Mouse (Mus musculus): Measurements from ENCODE around the gene 2310057M21Rik. TPM values are rescaled to one million over a fixed set of nuclear protein-coding genes. Genes with fewer than 3 reads are reported as not detected.

Gene 2310057M21Rik
- polyA plus RNA-seq, 1 experiment from 2014 or later: 23.8 TPM

- H3K4me3 ChIP-seq (ENCODE audit: low read depth, low read length): no peak within 1 kb of the TSS
- H3K9ac ChIP-seq (ENCODE audit: low read length): no peak within 1 kb of the TSS
- no peaks in the 10 kb centered on the region for H3K4me1 ChIP-seq (replicated peaks; ENCODE audit: control insufficient read depth, insufficient read depth, low read length)
- no peak within 1 kb of the TSS for H3K4me2 ChIP-seq (ENCODE audit: low read length)
- no peaks in the 10 kb centered on the region for H3K36me3 ChIP-seq (ENCODE audit: control insufficient read depth, insufficient read depth, low read length)
- 50% methylated on average over 1 of the region's 1 CpGs for WGBS
- H3K9me3 ChIP-seq (ENCODE audit: control insufficient read depth, low read length): no peaks in the 10 kb centered on the region
- H3K27me3 ChIP-seq (replicated peaks; ENCODE audit: control insufficient read depth, insufficient read depth, low read length): no peaks in the 10 kb centered on the region
- no peak for ATAC-seq (replicated peaks; ENCODE audit: low FRiP score, low TSS enrichment, low read depth)
- H3K27ac ChIP-seq (ENCODE audit: low read depth): no peak within 1 kb of the TSS
- no peak for DNase-seq (ENCODE audit: low spot score)
Measured at GRCm38 (mm10) chr7:131333564-131333963, 29.0 kb downstream of the 2310057M21Rik start, which contains the start of gene Fam24a. TSS of gene Fam24a (plus strand) at chr7:131333864.

GRCm38 (mm10) chr7:131331688-131332087 lies 30.9 kb downstream of the 2310057M21Rik start:
- DNase-seq (ENCODE audit: low spot score): no peak
- 69% methylated on average over 2 of the region's 2 CpGs for WGBS
- H3K9me3 ChIP-seq (ENCODE audit: control insufficient read depth, low read length): no peaks in the 10 kb centered on the region
- no peak overlapping the region for H3K4me3 ChIP-seq (ENCODE audit: low read depth, low read length)
- H3K27me3 ChIP-seq (replicated peaks; ENCODE audit: control insufficient read depth, insufficient read depth, low read length): no peaks in the 10 kb centered on the region
- H3K4me1 ChIP-seq (replicated peaks; ENCODE audit: control insufficient read depth, insufficient read depth, low read length): no peaks in the 10 kb centered on the region
- H3K4me2 ChIP-seq (ENCODE audit: low read length): no peak overlapping the region
- H3K36me3 ChIP-seq (ENCODE audit: control insufficient read depth, insufficient read depth, low read length): no peaks in the 10 kb centered on the region
- ATAC-seq (replicated peaks; ENCODE audit: low FRiP score, low TSS enrichment, low read depth): no peak
- H3K9ac ChIP-seq (ENCODE audit: low read length): no peak overlapping the region
- no peak overlapping the region for H3K27ac ChIP-seq (ENCODE audit: low read depth)

- no peak within 1 kb of the TSS for H3K4me2 ChIP-seq (ENCODE audit: low read length)
- no peak within 1 kb of the TSS for H3K27ac ChIP-seq (ENCODE audit: low read depth)
- no peak for ATAC-seq (replicated peaks; ENCODE audit: low FRiP score, low TSS enrichment, low read depth)
- DNase-seq (ENCODE audit: low spot score): no peak
- H3K4me1 ChIP-seq (replicated peaks; ENCODE audit: control insufficient read depth, insufficient read depth, low read length): no peaks in the 10 kb centered on the region
- no peaks in the 10 kb centered on the region for H3K27me3 ChIP-seq (replicated peaks; ENCODE audit: control insufficient read depth, insufficient read depth, low read length)
- H3K9me3 ChIP-seq (ENCODE audit: control insufficient read depth, low read length): no peaks in the 10 kb centered on the region
- no peak within 1 kb of the TSS for H3K9ac ChIP-seq (ENCODE audit: low read length)
- WGBS: 88% methylated on average over 5 of the region's 5 CpGs
- H3K4me3 ChIP-seq (ENCODE audit: low read depth, low read length): no peak within 1 kb of the TSS
- no peaks in the 10 kb centered on the region for H3K36me3 ChIP-seq (ENCODE audit: control insufficient read depth, insufficient read depth, low read length)
Measured at GRCm38 (mm10) chr7:131329416-131329815, 33.1 kb downstream of the 2310057M21Rik start, which contains the start of gene Fam24b. TSS of gene Fam24b (minus strand) at chr7:131329516.

DNA sequence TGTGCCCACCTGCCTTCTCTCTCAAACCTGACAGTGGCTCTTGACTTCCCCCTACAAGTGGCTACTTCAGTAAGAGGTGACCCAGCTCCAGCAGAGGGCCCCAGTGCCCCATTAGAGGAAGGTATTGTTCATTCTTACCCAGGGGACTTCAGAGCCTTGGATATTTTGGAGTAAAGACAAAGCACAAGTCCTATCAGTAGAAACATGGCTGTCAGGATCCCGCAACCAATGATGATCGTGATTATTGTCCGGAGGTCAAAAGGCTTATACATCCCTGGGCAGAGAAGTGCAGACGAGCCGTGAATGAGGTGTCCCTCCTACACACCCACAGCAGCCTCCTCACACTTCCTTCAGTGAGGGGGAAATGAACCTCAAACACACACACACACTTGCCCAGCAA lies 35.5 kb downstream of the 2310057M21Rik start:
- WGBS: 87% methylated on average over 5 of the region's 5 CpGs

DNA sequence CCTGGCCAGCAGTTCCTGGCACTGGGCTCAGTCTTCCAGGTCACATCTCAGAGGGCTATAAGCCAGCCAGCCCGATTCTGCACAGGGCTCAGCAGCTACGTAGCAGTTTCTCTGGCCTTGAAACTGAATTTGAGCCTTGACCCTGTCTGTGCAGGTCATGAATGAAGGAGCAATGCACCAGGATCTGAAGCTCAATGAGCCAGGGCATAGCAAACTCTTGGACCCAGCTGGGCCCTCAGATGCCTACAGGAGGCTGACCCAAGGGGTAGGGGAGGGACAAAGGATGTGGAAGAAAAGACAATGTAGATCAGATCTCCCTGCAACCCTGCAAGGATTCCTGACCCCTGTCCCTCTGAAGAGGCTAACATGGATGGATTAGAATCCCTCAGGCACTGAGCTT lies 40.4 kb downstream of the 2310057M21Rik start, which contains the start of gene Cuzd1:
TSS of gene Cuzd1 (minus strand) at position 101 of the 400 bp plus-strand sequence.
- Histone ChIP-seq H3K27ac (ENCODE audit: low read depth) (no peak within 1 kb of the TSS), H3K4me1 (replicated peaks; ENCODE audit: control insufficient read depth, insufficient read depth, low read length) (no peaks in the 10 kb centered on the region), H3K4me3 (ENCODE audit: low read depth, low read length) (no peak within 1 kb of the TSS), H3K9ac (ENCODE audit: low read length) (no peak within 1 kb of the TSS), H3K27me3 (replicated peaks; ENCODE audit: control insufficient read depth, insufficient read depth, low read length) (no peaks in the 10 kb centered on the region), H3K9me3 (ENCODE audit: control insufficient read depth, low read length) (no peaks in the 10 kb centered on the region), H3K36me3 (ENCODE audit: control insufficient read depth, insufficient read depth, low read length) (no peaks in the 10 kb centered on the region), H3K4me2 (ENCODE audit: low read length) (no peak within 1 kb of the TSS)
- 61% methylated on average over 2 of the region's 2 CpGs for WGBS
- DNase-seq (ENCODE audit: low spot score) (no peak), ATAC-seq (replicated peaks; ENCODE audit: low FRiP score, low TSS enrichment, low read depth) (no peak)

More for the DNA sequence above, 35.5 kb downstream of the 2310057M21Rik start:
- Histone ChIP-seq H3K36me3 (ENCODE audit: control insufficient read depth, insufficient read depth, low read length) (no peaks in the 10 kb centered on the region), H3K9me3 (ENCODE audit: control insufficient read depth, low read length) (no peaks in the 10 kb centered on the region), H3K27ac (ENCODE audit: low read depth) (no peak overlapping the region), H3K27me3 (replicated peaks; ENCODE audit: control insufficient read depth, insufficient read depth, low read length) (no peaks in the 10 kb centered on the region), H3K9ac (ENCODE audit: low read length) (no peak overlapping the region), H3K4me1 (replicated peaks; ENCODE audit: control insufficient read depth, insufficient read depth, low read length) (no peaks in the 10 kb centered on the region), H3K4me3 (ENCODE audit: low read depth, low read length) (no peak overlapping the region), H3K4me2 (ENCODE audit: low read length) (no peak overlapping the region)
- DNase-seq (ENCODE audit: low spot score) (no peak), ATAC-seq (replicated peaks; ENCODE audit: low FRiP score, low TSS enrichment, low read depth) (no peak)

DNA sequence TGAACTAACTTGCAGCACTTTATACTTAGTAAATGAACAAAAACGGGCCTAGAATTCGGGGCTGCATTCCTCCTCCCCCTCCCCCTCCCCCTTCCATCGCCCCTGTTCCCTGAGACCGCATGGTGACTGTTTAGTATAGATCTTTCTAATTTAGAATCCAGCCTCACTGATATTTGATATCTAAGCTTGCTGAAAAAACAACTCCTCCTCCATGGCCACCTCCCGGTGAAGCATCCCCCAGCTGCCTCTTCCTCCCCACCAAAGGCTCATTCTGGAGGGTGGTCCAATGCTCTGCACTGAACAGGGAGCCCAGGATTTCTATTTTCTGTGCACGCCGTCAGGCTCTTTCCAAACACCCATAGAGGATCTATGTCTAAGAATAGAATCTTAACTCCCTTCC lies 44.2 kb downstream of the 2310057M21Rik start:
- H3K36me3 ChIP-seq (ENCODE audit: control insufficient read depth, insufficient read depth, low read length): no peaks in the 10 kb centered on the region
- 72% methylated on average over 6 of the region's 7 CpGs for whole genome bisulfite sequencing
- H3K4me1 ChIP-seq (replicated peaks; ENCODE audit: control insufficient read depth, insufficient read depth, low read length): no peaks in the 10 kb centered on the region
- ATAC-seq (replicated peaks; ENCODE audit: low FRiP score, low TSS enrichment, low read depth) (no peak), DNase-seq (ENCODE audit: low spot score) (no peak)
- H3K27ac ChIP-seq (ENCODE audit: low read depth): no peak overlapping the region
- H3K4me3 ChIP-seq (ENCODE audit: low read depth, low read length): no peak overlapping the region
- no peaks in the 10 kb centered on the region for H3K9me3 ChIP-seq (ENCODE audit: control insufficient read depth, low read length)
- H3K4me2 ChIP-seq (ENCODE audit: low read length): no peak overlapping the region
- no peak overlapping the region for H3K9ac ChIP-seq (ENCODE audit: low read length)
- no peaks in the 10 kb centered on the region for H3K27me3 ChIP-seq (replicated peaks; ENCODE audit: control insufficient read depth, insufficient read depth, low read length)

DNA sequence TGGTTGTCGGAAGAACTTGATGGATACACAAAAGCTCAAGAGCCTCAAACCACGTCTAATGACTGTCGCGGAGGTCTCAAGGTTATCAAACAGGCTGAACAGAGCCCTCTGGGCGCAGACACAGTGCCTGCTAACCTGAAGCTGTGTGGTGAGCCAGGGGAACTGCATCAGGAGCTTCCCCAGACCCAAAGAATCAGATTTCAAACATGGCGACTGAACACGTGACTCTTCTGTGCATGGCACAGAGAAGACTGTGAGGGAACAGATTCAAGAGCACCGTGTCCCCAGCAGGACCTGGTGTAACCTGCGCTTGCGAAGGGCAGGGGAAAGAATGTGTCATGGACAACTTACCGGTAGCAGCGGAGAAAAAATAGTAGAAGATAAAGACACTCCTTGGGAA lies 45.0 kb downstream of the 2310057M21Rik start:
- WGBS: 58% methylated on average over 12 of the region's 12 CpGs
- DNase-seq (ENCODE audit: low spot score): no peak

DNA sequence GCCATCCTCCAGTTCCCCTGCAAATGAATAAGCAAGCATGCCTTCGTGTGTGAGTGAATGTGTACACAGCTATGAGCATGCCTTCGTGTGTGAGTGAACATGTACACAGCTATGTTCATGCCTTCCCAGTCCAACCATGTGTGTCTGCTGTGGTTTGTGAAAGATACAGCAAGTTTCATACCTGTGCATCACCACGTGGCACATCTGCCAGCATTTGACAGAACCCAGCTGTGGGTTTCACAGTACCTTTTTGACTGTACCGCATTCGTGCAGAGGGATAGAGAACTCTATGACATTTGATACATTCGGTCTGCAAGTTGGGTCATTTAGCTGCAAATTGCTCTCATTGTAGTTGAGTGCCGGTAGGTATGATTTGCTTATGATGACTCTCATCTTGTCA lies 48.1 kb downstream of the 2310057M21Rik start:
- H3K27ac ChIP-seq (ENCODE audit: low read depth): no peak overlapping the region
- no peak overlapping the region for H3K4me2 ChIP-seq (ENCODE audit: low read length)
- no peak overlapping the region for H3K9ac ChIP-seq (ENCODE audit: low read length)
- H3K4me1 ChIP-seq (replicated peaks; ENCODE audit: control insufficient read depth, insufficient read depth, low read length): no peaks in the 10 kb centered on the region
- H3K36me3 ChIP-seq (ENCODE audit: control insufficient read depth, insufficient read depth, low read length): no peaks in the 10 kb centered on the region
- H3K27me3 ChIP-seq (replicated peaks; ENCODE audit: control insufficient read depth, insufficient read depth, low read length): no peaks in the 10 kb centered on the region
- 79% methylated on average over 7 of the region's 7 CpGs for WGBS
- DNase-seq (ENCODE audit: low spot score) (peak; percentile 31), ATAC-seq (replicated peaks; ENCODE audit: low FRiP score, low TSS enrichment, low read depth) (no peak)
- H3K9me3 ChIP-seq (ENCODE audit: control insufficient read depth, low read length): no peaks in the 10 kb centered on the region
- no peak overlapping the region for H3K4me3 ChIP-seq (ENCODE audit: low read depth, low read length)

More for the DNA sequence above, 45.0 kb downstream of the 2310057M21Rik start:
- Histone ChIP-seq H3K9ac (ENCODE audit: low read length) (no peak overlapping the region), H3K4me1 (replicated peaks; ENCODE audit: control insufficient read depth, insufficient read depth, low read length) (no peaks in the 10 kb centered on the region), H3K9me3 (ENCODE audit: control insufficient read depth, low read length) (no peaks in the 10 kb centered on the region), H3K27me3 (replicated peaks; ENCODE audit: control insufficient read depth, insufficient read depth, low read length) (no peaks in the 10 kb centered on the region), H3K4me2 (ENCODE audit: low read length) (no peak overlapping the region), H3K4me3 (ENCODE audit: low read depth, low read length) (no peak overlapping the region), H3K27ac (ENCODE audit: low read depth) (no peak overlapping the region), H3K36me3 (ENCODE audit: control insufficient read depth, insufficient read depth, low read length) (no peaks in the 10 kb centered on the region)
- no peak for ATAC-seq (replicated peaks; ENCODE audit: low FRiP score, low TSS enrichment, low read depth)

DNA sequence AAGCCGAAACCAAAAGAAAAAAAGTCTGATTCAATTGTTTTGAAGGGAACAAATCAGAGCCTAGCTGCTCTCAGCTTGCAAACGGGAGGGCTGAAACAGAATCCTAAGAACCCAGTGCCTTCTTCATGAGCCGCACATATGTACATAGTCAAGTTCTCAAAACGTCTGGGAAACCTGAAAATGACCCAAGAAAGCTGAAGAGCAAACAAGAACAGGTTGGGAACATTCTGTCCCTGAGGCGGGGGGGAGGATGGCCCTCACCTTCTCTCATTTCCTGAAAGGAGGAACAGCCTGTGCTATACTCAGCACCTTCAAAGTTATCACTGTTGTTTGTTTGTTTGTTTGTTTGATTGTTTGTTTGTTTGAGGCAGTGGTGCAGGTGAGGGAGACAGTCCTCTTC lies 55.8 kb downstream of the 2310057M21Rik start:
- no peak for DNase-seq (ENCODE audit: low spot score)
- no peak overlapping the region for H3K27ac ChIP-seq (ENCODE audit: low read depth)
- no peaks in the 10 kb centered on the region for H3K36me3 ChIP-seq (ENCODE audit: control insufficient read depth, insufficient read depth, low read length)
- H3K4me1 ChIP-seq (replicated peaks; ENCODE audit: control insufficient read depth, insufficient read depth, low read length): no peaks in the 10 kb centered on the region
- WGBS: 77% methylated on average over 5 of the region's 5 CpGs
- H3K9me3 ChIP-seq (ENCODE audit: control insufficient read depth, low read length): no peaks in the 10 kb centered on the region
- no peak for ATAC-seq (replicated peaks; ENCODE audit: low FRiP score, low TSS enrichment, low read depth)
- no peak overlapping the region for H3K4me3 ChIP-seq (ENCODE audit: low read depth, low read length)
- no peaks in the 10 kb centered on the region for H3K27me3 ChIP-seq (replicated peaks; ENCODE audit: control insufficient read depth, insufficient read depth, low read length)
- no peak overlapping the region for H3K9ac ChIP-seq (ENCODE audit: low read length)
- H3K4me2 ChIP-seq (ENCODE audit: low read length): no peak overlapping the region
